Mouse (Mus musculus) limb, embryonic 13.5 days (tissue): Measurements from ENCODE around the gene Hoxc10. TPM values are rescaled to one million over a fixed set of nuclear protein-coding genes. Genes with fewer than 3 reads are reported as not detected.

Experiments
- ATAC-seq: fragments of 200-750 bp; cut with Nextera tagmentation; 2 replicates; pipeline ENCODE4 v1.8.0; 2017; ENCODE audit warnings: low read depth, moderate number of reproducible peaks, moderate TSS enrichment; ENCODE audit not compliant: low FRiP score
- H3K27ac ChIP-seq: fragments of 300-500 bp; sonication (generic); 2 replicates; pipeline ENCODE4 v1.5.1; 2015; ENCODE audit warnings: inconsistent platforms, mild to moderate bottlenecking, moderate library complexity
- H3K27me3 ChIP-seq: fragments of 300-500 bp; sonication (generic); 2 replicates; pipeline ENCODE4 v1.6.1; 2015; ENCODE audit warnings: mild to moderate bottlenecking, inconsistent platforms
- H3K36me3 ChIP-seq: fragments of 300-500 bp; sonication (generic); 2 replicates; pipeline ENCODE4 v1.6.1; 2015; ENCODE audit warnings: inconsistent platforms, mild to moderate bottlenecking, moderate library complexity
- H3K4me1 ChIP-seq: fragments of 300-500 bp; sonication (generic); 2 replicates; pipeline ENCODE4 v1.6.1; 2015; ENCODE audit warnings: inconsistent platforms
- H3K4me2 ChIP-seq: fragments of 300-500 bp; sonication (generic); replicated peaks from 2 replicates; pipeline ENCODE4 v1.6.1; 2015; ENCODE audit warnings: inconsistent platforms, mild to moderate bottlenecking, moderate library complexity
- H3K4me3 ChIP-seq: fragments of 300-500 bp; sonication (generic); 2 replicates; pipeline ENCODE4 v1.5.1; 2015; ENCODE audit warnings: moderate library complexity, mild to moderate bottlenecking, inconsistent platforms
- H3K9ac ChIP-seq: fragments of 300-500 bp; sonication (generic); 2 replicates; pipeline ENCODE4 v1.6.1; 2015; ENCODE audit warnings: mild to moderate bottlenecking, inconsistent platforms
- H3K9me3 ChIP-seq: fragments of 300-500 bp; sonication (generic); 2 replicates; pipeline ENCODE4 v1.6.1; 2016; ENCODE audit warnings: inconsistent platforms
- WGBS: fragments of 180-500 bp; shearing (Covaris S2); methylation state at CpG from one replicate; pipeline ENCODE4 v1.1.7; 2015; 5-methylcytosine and 5-hydroxymethylcytosine counted together
- polyA plus RNA-seq: library from polyadenylated mRNA; unstranded; fragments of >200 nt; fragmentation: Nextera tagmentation; extraction: Ambion mirVana; gene quantifications from 2 replicates; pipeline ENCODE4 v1.2.1, GENCODE M21; 2015

The Hoxc10 gene
- polyA plus RNA-seq, 1 experiment from 2014 or later, result 11.0 TPM

DNA sequence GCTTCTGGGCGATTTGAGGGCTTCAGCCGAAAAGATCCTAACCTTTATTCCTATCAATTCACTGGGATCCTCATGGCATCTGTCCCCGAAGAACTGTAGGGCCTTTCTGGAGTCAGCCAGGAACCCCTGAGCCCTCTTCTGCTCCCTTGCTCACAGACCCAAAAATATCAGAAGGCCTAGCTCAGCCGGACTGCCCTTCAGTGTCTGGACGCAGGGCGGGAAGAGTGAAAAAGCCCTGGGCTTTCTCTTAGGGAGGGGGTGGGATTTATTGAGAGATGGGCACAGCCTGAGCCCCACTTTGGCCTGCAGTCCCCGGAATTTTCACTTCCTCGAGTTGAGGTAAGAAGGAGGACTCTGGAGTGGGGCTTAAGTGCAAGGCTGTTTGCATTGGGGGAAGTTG is 3.3 kb upstream of the Hoxc10 start:
- H3K27ac ChIP-seq, result no peak overlapping the region; the same call in 1 of the 2 replicates
- H3K4me1 ChIP-seq, result peaks cover 24% of the 10 kb centered on the region
- H3K27me3 ChIP-seq, result peaks cover 89% of the 10 kb centered on the region
- peak overlapping the region; percentile 62 for H3K9ac ChIP-seq
- H3K36me3 ChIP-seq, result no peaks in the 10 kb centered on the region
- H3K9me3 ChIP-seq, result no peaks in the 10 kb centered on the region
- 4% methylated on average over 8 of the region's 8 CpGs for WGBS
- H3K4me2 ChIP-seq, result peak overlapping the region; percentile 58
- no peak for ATAC-seq
- H3K4me3 ChIP-seq, result peak overlapping the region; percentile 32

DNA sequence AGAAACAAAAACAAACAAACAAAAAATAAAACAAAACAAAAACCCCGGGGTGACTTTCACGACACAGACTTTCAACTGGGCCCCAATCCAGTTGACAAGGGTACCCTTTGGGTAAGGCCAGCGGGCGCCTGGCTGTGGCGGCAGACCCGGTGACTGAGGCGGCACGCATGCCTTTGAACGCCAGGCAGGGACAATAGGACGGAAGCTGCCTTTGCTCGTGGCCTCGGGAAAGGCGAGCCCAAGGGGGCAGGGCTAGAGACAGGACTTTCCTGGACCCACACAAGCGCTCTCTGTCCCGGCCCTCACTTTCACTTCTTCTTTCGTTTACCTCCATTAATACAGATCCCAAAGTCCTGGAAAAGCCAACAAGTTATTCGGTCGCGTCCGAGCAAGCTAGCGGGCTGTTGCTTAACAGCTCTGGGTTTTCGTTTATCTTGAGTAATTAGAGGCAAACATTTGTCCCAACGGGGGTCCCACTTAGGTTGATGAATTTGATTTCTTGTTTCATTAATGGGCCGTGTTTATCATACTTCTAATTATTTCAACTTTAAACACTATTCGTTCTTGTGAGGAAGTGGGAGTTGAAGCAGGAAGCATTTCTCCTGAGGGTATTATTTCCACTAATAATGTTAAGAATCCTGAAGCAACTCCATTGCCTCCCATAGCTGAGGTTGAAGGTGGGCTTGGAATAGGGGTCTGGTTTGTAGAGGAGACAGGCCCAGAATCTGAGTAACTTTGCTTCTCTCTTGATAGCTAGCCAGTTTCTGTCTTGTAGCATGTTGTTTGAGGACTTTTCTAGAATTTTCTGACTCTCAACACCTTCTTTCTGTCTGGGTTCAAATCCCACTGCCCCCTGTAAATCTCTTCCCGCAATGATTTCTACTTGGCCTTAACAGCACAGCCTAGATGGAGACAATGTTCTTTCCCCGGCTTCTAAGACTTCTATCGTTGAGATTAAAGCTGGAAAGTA is 2.6 kb upstream of the Hoxc10 start:
- H3K27ac ChIP-seq, result peak overlapping the region; percentile 49; the same call in 1 of the 2 replicates

DNA sequence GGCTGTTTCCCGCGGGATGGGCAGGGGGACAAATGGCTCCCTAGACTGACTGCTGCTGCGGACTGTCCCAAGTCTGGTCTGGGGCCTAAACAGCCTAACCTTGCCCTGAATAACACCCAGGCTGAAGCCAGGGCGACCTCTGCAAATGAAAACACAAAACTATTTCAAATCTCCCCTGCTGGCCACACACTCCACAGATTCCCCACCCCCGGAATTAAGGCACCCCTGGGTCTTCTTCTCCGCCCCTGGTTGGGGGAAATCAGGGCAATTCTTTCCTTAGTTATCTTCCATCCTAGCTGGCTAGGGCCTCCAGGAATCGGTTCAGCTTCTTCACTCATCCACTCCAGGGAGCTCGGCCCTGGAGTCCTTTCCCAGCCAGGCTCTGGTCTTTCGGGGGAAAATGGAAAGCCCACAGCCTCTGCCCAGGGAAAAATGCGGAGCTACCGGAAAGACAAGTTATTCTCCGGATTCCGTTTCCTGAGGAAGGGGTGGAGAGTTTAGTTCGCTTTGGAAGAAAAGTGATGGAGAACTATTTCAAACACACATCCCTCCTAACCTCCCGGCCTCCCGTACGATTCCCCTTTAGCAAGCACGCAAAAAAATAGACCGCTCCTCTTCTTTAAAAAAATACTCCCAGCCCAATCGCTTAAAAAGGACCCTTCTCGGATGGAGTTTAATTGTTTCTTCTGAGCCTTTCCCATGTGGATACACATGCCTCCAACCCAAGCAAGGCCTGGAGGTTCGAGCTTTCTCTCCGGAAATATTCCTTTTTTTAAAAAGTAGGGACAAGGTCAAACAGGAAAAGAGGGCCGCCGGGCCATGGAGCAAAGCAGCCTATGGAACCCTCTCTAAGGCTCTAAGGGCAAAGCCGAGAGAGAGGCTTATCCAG is 1.3 kb upstream of the Hoxc10 start:
- WGBS, result 5% methylated on average over 26 of the region's 26 CpGs
- ATAC-seq, result no peak
- Histone ChIP-seq H3K4me1 (peaks cover 16% of the 10 kb centered on the region), H3K27me3 (peaks cover 91% of the 10 kb centered on the region), H3K36me3 (no peaks in the 10 kb centered on the region), H3K4me3 (peak overlapping the region; percentile 37), H3K9me3 (no peaks in the 10 kb centered on the region), H3K9ac (peak overlapping the region; percentile 62), H3K27ac (peak overlapping the region; percentile 75; the same call in 1 of the 2 replicates), H3K4me2 (peak overlapping the region; percentile 58)

More for the DNA sequence above, 2.6 kb upstream of the Hoxc10 start:
- H3K4me2 ChIP-seq, result peak overlapping the region; percentile 58
- peak overlapping the region; percentile 62 for H3K9ac ChIP-seq
- WGBS, result 4% methylated on average over 28 of the region's 28 CpGs
- H3K36me3 ChIP-seq, result no peaks in the 10 kb centered on the region
- H3K4me3 ChIP-seq, result peak overlapping the region; percentile 37
- H3K27me3 ChIP-seq, result peaks cover 89% of the 10 kb centered on the region
- no peak for ATAC-seq
- H3K9me3 ChIP-seq, result no peaks in the 10 kb centered on the region
- H3K4me1 ChIP-seq, result peaks cover 23% of the 10 kb centered on the region

DNA sequence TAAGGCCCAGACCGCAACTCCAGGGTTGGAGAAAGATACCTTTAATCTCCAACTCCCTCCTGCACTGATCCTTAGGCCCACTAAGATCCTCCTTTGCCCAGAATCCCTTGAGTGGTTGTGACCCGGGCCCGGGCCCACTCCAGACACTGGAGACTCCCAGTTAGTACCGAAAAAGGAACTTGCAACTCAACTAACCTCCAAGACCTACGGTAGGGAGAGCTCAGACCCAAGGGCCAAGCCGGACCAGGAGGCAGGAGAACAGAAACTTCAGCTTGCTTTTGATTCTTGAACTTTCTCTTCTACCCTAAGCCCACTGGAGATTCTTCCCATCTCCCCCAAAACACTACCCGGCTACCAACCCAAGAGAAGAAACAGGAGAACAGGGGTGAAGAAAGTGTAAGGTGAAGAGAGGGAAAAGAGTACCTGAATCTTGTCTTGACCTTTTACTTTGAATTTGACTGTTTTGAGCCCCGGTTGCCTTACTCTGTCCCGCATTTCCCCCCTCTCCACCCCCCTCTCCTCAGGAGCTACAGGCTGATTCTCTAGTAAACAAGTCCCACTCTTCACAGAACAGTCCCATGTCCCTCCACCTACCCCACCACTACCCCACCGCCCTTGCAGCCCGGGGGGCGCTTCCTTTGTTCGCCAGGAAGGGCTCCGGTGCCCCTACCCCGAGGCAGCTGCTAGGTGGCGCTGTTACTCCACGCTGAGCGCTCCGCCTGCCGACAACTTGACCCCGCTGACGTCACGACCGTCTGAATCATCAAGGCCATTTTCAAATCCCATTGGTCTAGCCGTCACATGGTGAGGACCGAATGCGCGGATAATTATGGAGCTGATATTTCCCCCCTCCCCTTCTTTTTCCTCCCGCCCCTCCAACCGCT is 462 bp upstream of the Hoxc10 start:
- Histone ChIP-seq H3K36me3 (no peaks in the 10 kb centered on the region), H3K4me2 (peak overlapping the region; percentile 58), H3K4me3 (peak overlapping the region; percentile 37), H3K4me1 (peaks cover 12% of the 10 kb centered on the region), H3K9ac (peak overlapping the region; percentile 62), H3K27ac (peak overlapping the region; percentile 75; the same call in 1 of the 2 replicates), H3K27me3 (peaks cover 93% of the 10 kb centered on the region), H3K9me3 (no peaks in the 10 kb centered on the region)
- WGBS, result 2% methylated on average over 30 of the region's 30 CpGs
- ATAC-seq, result peak; percentile 81

DNA sequence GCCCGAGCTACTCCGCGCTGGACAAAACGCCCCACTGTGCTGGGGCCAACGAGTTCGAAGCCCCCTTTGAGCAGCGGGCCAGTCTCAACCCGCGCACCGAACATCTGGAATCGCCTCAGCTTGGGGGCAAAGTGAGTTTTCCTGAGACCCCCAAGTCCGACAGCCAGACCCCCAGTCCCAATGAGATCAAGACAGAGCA is 615 bp downstream of the Hoxc10 start, which contains the start of gene Hoxc5:
Gene Hoxc5 (plus strand): TSS at position 132 of the 199 bp plus-strand sequence.
- Histone ChIP-seq H3K27ac (peak within 1 kb of the TSS; percentile 75; the same call in 1 of the 2 replicates), H3K4me3 (peak within 1 kb of the TSS; percentile 37), H3K9ac (peak within 1 kb of the TSS; percentile 69)

DNA sequence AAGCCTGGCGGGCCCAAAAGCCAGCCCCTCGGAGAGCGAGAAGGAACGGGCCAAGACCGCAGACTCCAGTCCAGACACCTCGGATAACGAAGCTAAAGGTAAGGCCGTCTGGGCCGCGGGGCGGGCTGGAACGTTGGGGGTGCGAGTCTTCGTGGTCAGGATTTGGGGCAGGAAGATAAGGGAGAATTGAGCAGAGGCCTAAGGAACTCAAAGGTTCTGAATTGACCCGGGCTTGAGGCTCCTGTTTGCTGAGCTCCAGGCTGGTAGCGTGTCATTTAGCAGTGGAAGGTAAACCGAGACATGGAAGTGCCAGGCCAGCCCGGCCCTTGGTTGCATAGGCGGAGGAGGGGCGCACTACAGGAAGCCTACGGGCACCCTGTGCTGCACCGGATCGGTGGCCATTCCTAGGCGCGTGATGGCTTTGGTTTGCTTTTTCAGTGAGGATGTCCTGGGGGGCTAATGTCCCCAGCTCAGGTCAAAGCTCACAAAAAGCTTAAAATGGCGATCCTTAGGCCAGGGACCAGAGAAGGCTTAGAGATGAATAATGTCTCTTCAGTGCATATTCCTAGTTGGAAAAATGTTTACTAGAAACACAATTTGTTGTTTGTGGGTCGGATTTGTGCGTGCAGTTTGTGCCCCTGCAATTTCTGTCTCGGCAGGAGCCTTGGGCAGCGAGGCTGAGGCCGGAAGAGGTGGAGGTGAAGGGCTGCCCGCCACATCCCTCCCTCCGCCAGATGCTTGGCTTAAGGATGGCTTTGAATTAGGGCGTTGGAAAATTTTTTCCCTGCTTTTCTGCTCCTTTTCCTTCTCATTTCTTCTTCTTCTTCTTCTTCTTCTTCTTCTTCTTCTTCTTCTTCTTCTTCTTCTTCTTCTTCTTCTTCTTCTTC is 1.2 kb downstream of the Hoxc10 start:
- Histone ChIP-seq H3K9me3 (no peaks in the 10 kb centered on the region), H3K27ac (peak overlapping the region; percentile 63; the same call in 1 of the 2 replicates), H3K9ac (peak overlapping the region; percentile 69), H3K4me3 (peak overlapping the region; percentile 37), H3K4me1 (peaks cover 18% of the 10 kb centered on the region), H3K4me2 (peak overlapping the region; percentile 58), H3K36me3 (no peaks in the 10 kb centered on the region), H3K27me3 (peaks cover 96% of the 10 kb centered on the region)
- no peak for ATAC-seq
- WGBS, result 2% methylated on average over 34 of the region's 34 CpGs

More for the DNA sequence above, 615 bp downstream of the Hoxc10 start, which contains the start of gene Hoxc5:
- peaks cover 96% of the 10 kb centered on the region for H3K27me3 ChIP-seq
- no peaks in the 10 kb centered on the region for H3K9me3 ChIP-seq
- H3K4me2 ChIP-seq, result peak within 1 kb of the TSS; percentile 58
- under 1% methylated on average over 12 of the region's 12 CpGs for WGBS
- H3K4me1 ChIP-seq, result peaks cover 15% of the 10 kb centered on the region
- H3K36me3 ChIP-seq, result no peaks in the 10 kb centered on the region
- no peak for ATAC-seq

DNA sequence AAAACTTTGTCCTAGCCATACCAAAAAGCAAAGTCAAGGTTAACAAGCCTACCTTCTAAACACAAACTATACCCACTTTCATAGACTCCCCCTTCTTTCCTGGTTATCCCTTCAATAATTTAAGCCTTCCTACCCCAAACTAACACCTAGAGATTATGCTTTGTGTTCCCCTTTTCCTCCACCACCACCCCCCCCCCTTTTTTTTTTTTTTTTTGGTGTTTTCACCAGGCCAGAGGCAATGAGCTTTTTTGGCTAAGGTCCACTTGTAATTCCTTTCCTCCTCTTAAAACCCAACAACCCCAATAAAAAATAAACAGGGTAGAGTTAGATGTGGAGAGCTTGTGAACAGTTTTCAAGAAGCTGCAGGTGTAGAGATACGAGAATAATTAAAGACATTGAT is 2.7 kb downstream of the Hoxc10 start:
- Histone ChIP-seq H3K4me3 (peak overlapping the region; percentile 23; the same call in 1 of the 2 replicates), H3K9ac (no peak overlapping the region)

DNA sequence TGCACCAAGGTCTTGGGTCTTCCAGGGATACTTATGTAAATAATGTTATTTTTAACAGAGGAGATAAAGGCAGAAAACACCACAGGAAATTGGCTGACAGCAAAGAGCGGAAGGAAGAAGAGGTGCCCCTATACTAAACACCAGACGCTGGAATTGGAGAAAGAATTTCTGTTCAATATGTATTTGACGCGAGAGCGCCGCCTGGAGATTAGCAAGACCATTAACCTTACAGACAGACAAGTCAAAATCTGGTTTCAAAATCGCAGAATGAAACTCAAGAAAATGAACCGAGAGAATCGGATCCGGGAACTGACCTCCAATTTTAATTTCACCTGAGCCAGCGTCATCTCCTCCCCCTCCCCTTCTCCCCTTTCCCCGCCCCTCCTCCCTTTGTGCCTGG is 4.1 kb downstream of the Hoxc10 start:
- ATAC-seq, result no peak
- WGBS, result 4% methylated on average over 12 of the region's 12 CpGs
- H3K4me3 ChIP-seq, result no peak overlapping the region

More for the DNA sequence above, 2.7 kb downstream of the Hoxc10 start:
- no peaks in the 10 kb centered on the region for H3K9me3 ChIP-seq
- H3K27me3 ChIP-seq, result peaks cover 99% of the 10 kb centered on the region
- peak overlapping the region; percentile 58 for H3K4me2 ChIP-seq
- ATAC-seq, result no peak
- WGBS, result 14% methylated on average over 1 of the region's 1 CpGs
- H3K36me3 ChIP-seq, result no peaks in the 10 kb centered on the region
- H3K27ac ChIP-seq, result no peak overlapping the region
- H3K4me1 ChIP-seq, result peaks cover 18% of the 10 kb centered on the region

DNA sequence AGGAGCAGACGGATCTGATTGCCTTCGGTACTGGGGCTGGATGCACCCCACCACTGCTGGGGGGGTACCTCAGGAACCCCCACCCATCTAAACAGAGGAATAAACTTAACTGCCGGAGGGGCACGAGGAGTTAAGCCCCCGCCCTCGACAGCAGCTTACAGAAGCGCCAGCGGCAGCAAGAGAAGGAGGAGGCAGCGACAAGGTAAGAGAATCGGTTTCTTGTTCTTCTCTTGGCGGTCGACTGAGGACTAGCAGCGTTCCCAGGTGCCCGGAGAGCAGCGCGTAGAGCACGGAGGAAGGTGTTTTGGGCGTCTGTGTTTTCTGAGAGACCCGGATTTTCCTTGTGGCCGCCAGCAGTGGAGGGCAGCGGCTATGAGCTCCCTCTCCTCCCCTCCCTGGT is 5.7 kb downstream of the Hoxc10 start:
- Histone ChIP-seq H3K4me1 (peaks cover 20% of the 10 kb centered on the region), H3K4me2 (peak overlapping the region; percentile 55), H3K9me3 (no peaks in the 10 kb centered on the region), H3K4me3 (peak overlapping the region; percentile 31), H3K36me3 (no peaks in the 10 kb centered on the region), H3K27ac (peak overlapping the region; percentile 3; the same call in 1 of the 2 replicates), H3K9ac (peak overlapping the region; percentile 55), H3K27me3 (peaks cover 99% of the 10 kb centered on the region)
- no peak for ATAC-seq
- WGBS, result 2% methylated on average over 21 of the region's 21 CpGs

More for the DNA sequence above, 4.1 kb downstream of the Hoxc10 start:
- H3K4me2 ChIP-seq, result peak overlapping the region; percentile 34
- no peaks in the 10 kb centered on the region for H3K36me3 ChIP-seq
- no peak overlapping the region for H3K27ac ChIP-seq
- peaks cover 18% of the 10 kb centered on the region for H3K4me1 ChIP-seq
- H3K9ac ChIP-seq, result no peak overlapping the region
- H3K9me3 ChIP-seq, result no peaks in the 10 kb centered on the region
- peaks cover 99% of the 10 kb centered on the region for H3K27me3 ChIP-seq

DNA sequence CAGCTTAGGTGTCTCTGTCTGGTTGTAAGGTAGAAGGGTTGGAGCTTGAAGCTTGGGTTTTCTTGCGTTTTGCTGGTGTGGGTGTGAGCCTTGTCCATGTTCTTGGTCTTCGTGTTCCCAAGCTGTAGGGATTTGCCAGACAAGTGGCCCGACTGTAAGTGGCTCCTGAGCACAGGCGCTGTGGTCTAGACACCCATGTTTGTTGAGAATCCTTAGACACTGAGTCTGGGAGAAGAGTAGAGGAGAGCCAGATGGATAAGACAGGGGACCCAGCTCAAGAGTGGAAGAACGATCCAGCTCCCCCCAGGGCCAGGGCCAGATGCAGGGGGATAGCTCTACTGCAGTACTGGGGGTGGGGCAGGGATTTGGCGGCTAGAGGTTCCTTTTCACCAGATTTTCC is 6.2 kb downstream of the Hoxc10 start:
- Histone ChIP-seq H3K9ac (peak overlapping the region; percentile 55), H3K9me3 (no peaks in the 10 kb centered on the region), H3K4me2 (peak overlapping the region; percentile 55), H3K4me3 (peak overlapping the region; percentile 31), H3K27ac (no peak overlapping the region), H3K36me3 (no peaks in the 10 kb centered on the region), H3K4me1 (peaks cover 25% of the 10 kb centered on the region), H3K27me3 (peaks cover 99% of the 10 kb centered on the region)
- 5% methylated on average over 6 of the region's 6 CpGs for WGBS
- ATAC-seq, result no peak
